Comparison of ENCODE assay signal across 8 mouse cellular contexts in genomic region chr16:11175489-11176207, GRCm38 (mm10). TPM values are rescaled to one million over a fixed set of nuclear protein-coding genes. Genes with fewer than 3 reads are reported as not detected.
A peak's percentile ranks its signal among the peaks of the same experiment; 100 is the strongest.
DNase-seq lines count a peak whose midpoint lies in the region; ATAC-seq and TF ChIP-seq lines count a peak whose summit lies in the region.

No protein-coding gene starts in this region.

- 0 out of 2 replicates have a peak, but pooled peaks have one; percentile 16 for TF ChIP-seq POLR2A in lung, adult 2 months (IDR thresholded peaks at IDR 0.05; ENCODE audit: borderline replicate concordance, extremely low read depth, low read depth, low read length)

- peak overlapping the region; percentile 81 for H3K27ac ChIP-seq in heart, embryonic 15.5 days
- peak overlapping the region; percentile 87 for H3K27ac ChIP-seq in kidney, postnatal 0 days
- peak overlapping the region; percentile 80 for H3K27ac ChIP-seq in neural tube, embryonic 14.5 days (ENCODE audit: low read depth, low read length)

- H3K4me3 ChIP-seq in E14TG2a.4 (replicated peaks; ENCODE audit: low read length), result peak overlapping the region; percentile 98
- H3K4me3 ChIP-seq in erythroblast, embryonic 14.5 days (replicated peaks), result peak overlapping the region; percentile 91
- peak overlapping the region; percentile 66 for H3K4me3 ChIP-seq in heart, embryonic 15.5 days
- H3K4me3 ChIP-seq in kidney, postnatal 0 days (replicated peaks; ENCODE audit: low read depth, low read length), result peak overlapping the region; percentile 80
- peak overlapping the region; percentile 83 for H3K4me3 ChIP-seq in lung, adult 2 months (replicated peaks; ENCODE audit: extremely low read depth, low read depth, low read length)
- H3K4me3 ChIP-seq in neural tube, embryonic 14.5 days (ENCODE audit: low read depth, low read length), result peak overlapping the region; percentile 88

- peaks cover 5% of the 10 kb centered on the region for H3K9me3 ChIP-seq in E14TG2a.4 (ENCODE audit: low read length)
- no peaks in the 10 kb centered on the region for H3K9me3 ChIP-seq in erythroblast, embryonic 14.5 days (ENCODE audit: control insufficient read depth, low read length)
- no peaks in the 10 kb centered on the region for H3K9me3 ChIP-seq in heart, embryonic 15.5 days (replicated peaks)
- H3K9me3 ChIP-seq in kidney, postnatal 0 days (replicated peaks; ENCODE audit: low read length), result no peaks in the 10 kb centered on the region
- H3K9me3 ChIP-seq in neural tube, embryonic 14.5 days (ENCODE audit: control insufficient read depth, low read length), result no peaks in the 10 kb centered on the region

- DNase-seq in adrenal gland, postnatal 10 days, result peak; percentile 78
- DNase-seq in kidney, postnatal 0 days (ENCODE audit: low spot score), result peak; percentile 70
- peak; percentile 71 for DNase-seq in lung, adult 2 months
- DNase-seq in urinary bladder, postnatal 25 days (ENCODE audit: low spot score), result peak; percentile 59

- ATAC-seq in heart, embryonic 15.5 days (replicated peaks; ENCODE audit: insufficient number of reproducible peaks, insufficient read depth, low FRiP score, low read depth), result peak; percentile 62
- peak; percentile 67 for ATAC-seq in kidney, postnatal 0 days (replicated peaks; ENCODE audit: low FRiP score, low read depth)
- ATAC-seq in neural tube, embryonic 14.5 days (ENCODE audit: low read depth), result peak; percentile 65

- H3K4me2 ChIP-seq in heart, embryonic 15.5 days, result peak overlapping the region; percentile 79
- peak overlapping the region; percentile 82 for H3K4me2 ChIP-seq in kidney, postnatal 0 days (ENCODE audit: low read length)
- H3K4me2 ChIP-seq in neural tube, embryonic 14.5 days (ENCODE audit: low read depth, low read length), result peak overlapping the region; percentile 88

- H3K4me1 ChIP-seq in E14TG2a.4 (replicated peaks; ENCODE audit: low read depth, low read length), result peaks cover 50% of the 10 kb centered on the region
- peaks cover 41% of the 10 kb centered on the region for H3K4me1 ChIP-seq in erythroblast, embryonic 14.5 days (ENCODE audit: control insufficient read depth)
- peaks cover 17% of the 10 kb centered on the region for H3K4me1 ChIP-seq in heart, embryonic 15.5 days (replicated peaks)
- 0 out of 2 replicates have a peak, but pooled peaks cover 8% of the 10 kb centered on the region for H3K4me1 ChIP-seq in kidney, postnatal 0 days (replicated peaks; ENCODE audit: insufficient read depth, low read length)
- H3K4me1 ChIP-seq in lung, adult 2 months (ENCODE audit: control insufficient read depth, insufficient read depth, low read length), result peaks cover 25% of the 10 kb centered on the region
- peaks cover 13% of the 10 kb centered on the region; the same call in 1 of the 2 replicates for H3K4me1 ChIP-seq in neural tube, embryonic 14.5 days (ENCODE audit: control insufficient read depth, insufficient read depth, low read length)

- peak overlapping the region; percentile 76 for H3K9ac ChIP-seq in heart, embryonic 15.5 days
- peak overlapping the region; percentile 75 for H3K9ac ChIP-seq in kidney, postnatal 0 days (ENCODE audit: low read depth, low read length)
- H3K9ac ChIP-seq in neural tube, embryonic 14.5 days (replicated peaks; ENCODE audit: low read depth, low read length), result peak overlapping the region; percentile 76

- H3K27me3 ChIP-seq in E14TG2a.4 (ENCODE audit: insufficient read depth, low read length), result peaks cover 20% of the 10 kb centered on the region
- no peaks in the 10 kb centered on the region for H3K27me3 ChIP-seq in erythroblast, embryonic 14.5 days (ENCODE audit: control insufficient read depth)
- H3K27me3 ChIP-seq in heart, embryonic 15.5 days, result no peaks in the 10 kb centered on the region
- H3K27me3 ChIP-seq in kidney, postnatal 0 days (ENCODE audit: insufficient read depth, low read length), result no peaks in the 10 kb centered on the region
- no peaks in the 10 kb centered on the region for H3K27me3 ChIP-seq in neural tube, embryonic 14.5 days (ENCODE audit: control insufficient read depth, insufficient read depth, low read length)

- no peaks in the 10 kb centered on the region for H3K36me3 ChIP-seq in E14TG2a.4 (ENCODE audit: insufficient read depth, low read length)
- H3K36me3 ChIP-seq in erythroblast, embryonic 14.5 days (ENCODE audit: control insufficient read depth), result peaks cover 7% of the 10 kb centered on the region
- H3K36me3 ChIP-seq in heart, embryonic 15.5 days, result no peaks in the 10 kb centered on the region
- H3K36me3 ChIP-seq in kidney, postnatal 0 days (ENCODE audit: insufficient read depth, low read length), result no peaks in the 10 kb centered on the region
- no peaks in the 10 kb centered on the region for H3K36me3 ChIP-seq in neural tube, embryonic 14.5 days (ENCODE audit: control insufficient read depth, insufficient read depth, low read length)

- under 1% methylated on average over 70 of the region's 72 CpGs for WGBS in heart, embryonic 15.5 days
- WGBS in kidney, postnatal 0 days, result under 1% methylated on average over 71 of the region's 72 CpGs
- under 1% methylated on average over 72 of the region's 72 CpGs for WGBS in lung, adult 2 months
- WGBS in neural tube, embryonic 14.5 days, result under 1% methylated on average over 67 of the region's 72 CpGs

- TF ChIP-seq CTCF in E14TG2a.4 (conservative IDR thresholded peaks at IDR 0.05; ENCODE audit: low read length), result no peak
- TF ChIP-seq CTCF in kidney, postnatal 0 days (IDR thresholded peaks at IDR 0.05; ENCODE audit: low read depth), result no peak
- no peak for TF ChIP-seq CTCF in lung, adult 2 months (IDR thresholded peaks at IDR 0.05; ENCODE audit: insufficient read depth, low read length)

RNA-seq across cellular contexts. Expression of gene Zc3h7a, which starts 0.5 kb away (rescaled TPM):
- 10 to 100 TPM; 49.0 to 83.8 TPM for total RNA-seq in adrenal gland, postnatal 10 days (2021)
- 0.50 and 0.54 TPM in 2 replicates for polyA plus RNA-seq in erythroblast, embryonic 14.5 days (2012)
- polyA plus RNA-seq in heart, embryonic 15.5 days (2015; fragmentation: Nextera tagmentation; extraction: Ambion mirVana), result 55.8 and 71.4 TPM in 2 replicates
- polyA plus RNA-seq in kidney, postnatal 0 days (2015; fragmentation: Nextera tagmentation; extraction: Ambion mirVana), result 45.0 and 50.7 TPM in 2 replicates
- polyA plus RNA-seq in lung, adult 2 months (2012; rRNA removed), result 44.1 and 73.2 TPM in 2 replicates
- polyA plus RNA-seq in neural tube, embryonic 14.5 days (2014; fragmentation: Nextera tagmentation; extraction: Ambion mirVana), result 87.0 and 93.7 TPM in 2 replicates

RNA-seq across cellular contexts. Expression of gene Rsl1d1, which starts 27.5 kb away (rescaled TPM):
- total RNA-seq in adrenal gland, postnatal 10 days (2021), result 10 to 100 TPM; 73.9 to 76.3 TPM
- 0.68 and 0.77 TPM in 2 replicates for polyA plus RNA-seq in erythroblast, embryonic 14.5 days (2012)
- polyA plus RNA-seq in heart, embryonic 15.5 days (2015; fragmentation: Nextera tagmentation; extraction: Ambion mirVana), result 111 TPM in 2 replicates
- 160 and 167 TPM in 2 replicates for polyA plus RNA-seq in kidney, postnatal 0 days (2015; fragmentation: Nextera tagmentation; extraction: Ambion mirVana)
- polyA plus RNA-seq in lung, adult 2 months (2012; rRNA removed), result 3.7 and 6.0 TPM in 2 replicates
- polyA plus RNA-seq in neural tube, embryonic 14.5 days (2014; fragmentation: Nextera tagmentation; extraction: Ambion mirVana), result 141 and 154 TPM in 2 replicates

RNA-seq across cellular contexts. Expression of gene Txndc11, which starts 41.2 kb away (rescaled TPM):
- 10 to 100 TPM; 36.8 to 36.9 TPM for total RNA-seq in adrenal gland, postnatal 10 days (2021)
- 1.8 and 2.0 TPM in 2 replicates for polyA plus RNA-seq in erythroblast, embryonic 14.5 days (2012)
- polyA plus RNA-seq in heart, embryonic 15.5 days (2015; fragmentation: Nextera tagmentation; extraction: Ambion mirVana), result 26.2 and 30.5 TPM in 2 replicates
- polyA plus RNA-seq in kidney, postnatal 0 days (2015; fragmentation: Nextera tagmentation; extraction: Ambion mirVana), result 28.8 and 33.3 TPM in 2 replicates
- 23.2 and 25.6 TPM in 2 replicates for polyA plus RNA-seq in lung, adult 2 months (2012; rRNA removed)
- 33.0 and 33.1 TPM in 2 replicates for polyA plus RNA-seq in neural tube, embryonic 14.5 days (2014; fragmentation: Nextera tagmentation; extraction: Ambion mirVana)

Comparison
In these comparisons a context has a peak if more than half of its experiments do, and no peak if none do; other contexts are left out.
1. Peak in every context shown above with its lines: DNase-seq, ATAC-seq, H3K4me3 ChIP-seq and H3K27ac ChIP-seq.
2. RNA of gene Zc3h7a, which starts 0.5 kb away (polyA plus RNA-seq): 87.0 to 93.7 TPM in neural tube, embryonic 14.5 days, 44.1 to 73.2 TPM in lung, adult 2 months, 55.8 to 71.4 TPM in heart, embryonic 15.5 days and 45.0 to 50.7 TPM in kidney, postnatal 0 days; 0.50 to 0.54 TPM in erythroblast, embryonic 14.5 days; every median in the first group is over 10 times any median in the second.
3. RNA of gene Rsl1d1, which starts 27.5 kb away (polyA plus RNA-seq): 160 to 167 TPM in kidney, postnatal 0 days, 141 to 154 TPM in neural tube, embryonic 14.5 days and 111 TPM in heart, embryonic 15.5 days; 3.7 to 6.0 TPM in lung, adult 2 months and 0.68 to 0.77 TPM in erythroblast, embryonic 14.5 days; every median in the first group is over 10 times any median in the second.